Mouse (Mus musculus) liver, embryonic 14.5 days (tissue): ENCODE measurements around the gene Zfp13.

Experiments used
- CTCF ChIP-seq: IDR thresholded peaks from 2 replicates; pipeline ENCODE4 v1.5.1; 2016; ENCODE audit warnings: antibody characterized with exemption, low read depth, control low read depth
- EP300 ChIP-seq: IDR thresholded peaks from 2 replicates; pipeline ENCODE4 v1.6.1; 2016; ENCODE audit warnings: antibody characterized with exemption, low read depth

- no peak for TF ChIP-seq CTCF
- no peak for TF ChIP-seq EP300
These were observed 35.5 kb downstream of the Zfp13 start, which contains the start of gene Zfp213 for GRCm38 (mm10) chr17:23563595-23564367.
